Mouse (Mus musculus): ENCODE results near the gene Nbea. TPM values are rescaled to one million over a fixed set of nuclear protein-coding genes. Genes with fewer than 3 reads are reported as not detected.
"Not testable (repeated sequence)": the region's sequence is repeated elsewhere in the genome, so short reads cannot be mapped to it uniquely, and the experiment has no call there.

Nbea gene
- polyA plus RNA-seq, 1 experiment from 2014 or later: 7.5 TPM

GRCm38 (mm10) chr3:56018494-56018893 is 165.0 kb downstream of the Nbea start:
- no peaks in the 10 kb centered on the region for H3K4me1 ChIP-seq
- H3K27me3 ChIP-seq (replicated peaks): no peaks in the 10 kb centered on the region
- no peak overlapping the region for H3K4me3 ChIP-seq
- no peak for ATAC-seq (ENCODE audit: extremely low read depth, insufficient number of reproducible peaks, low FRiP score, low TSS enrichment)
- no peak overlapping the region for H3K27ac ChIP-seq (replicated peaks)
- H3K9me3 ChIP-seq: no peaks in the 10 kb centered on the region
- H3K36me3 ChIP-seq: peaks cover 23% of the 10 kb centered on the region
- WGBS: 75% methylated on average over 3 of the region's 3 CpGs
- H3K9ac ChIP-seq: no peak overlapping the region
- H3K4me2 ChIP-seq: no peak overlapping the region

GRCm38 (mm10) chr3:56011132-56011531 is 172.4 kb downstream of the Nbea start:
- H3K9ac ChIP-seq: no peak overlapping the region
- ATAC-seq (ENCODE audit: extremely low read depth, insufficient number of reproducible peaks, low FRiP score, low TSS enrichment): no peak
- peaks cover 22% of the 10 kb centered on the region for H3K36me3 ChIP-seq
- H3K27ac ChIP-seq (replicated peaks): no peak overlapping the region
- no peaks in the 10 kb centered on the region for H3K9me3 ChIP-seq
- H3K27me3 ChIP-seq (replicated peaks): no peaks in the 10 kb centered on the region
- 77% methylated on average over 3 of the region's 3 CpGs for WGBS
- H3K4me2 ChIP-seq: no peak overlapping the region
- H3K4me3 ChIP-seq: no peak overlapping the region
- H3K4me1 ChIP-seq: no peaks in the 10 kb centered on the region

- Histone ChIP-seq H3K36me3 (peaks cover 34% of the 10 kb centered on the region), H3K9ac (no peak overlapping the region), H3K27ac (replicated peaks) (no peak overlapping the region), H3K4me2 (no peak overlapping the region), H3K27me3 (replicated peaks) (no peaks in the 10 kb centered on the region), H3K4me1 (no peaks in the 10 kb centered on the region), H3K9me3 (no peaks in the 10 kb centered on the region), H3K4me3 (no peak overlapping the region)
- WGBS: 8% methylated on average over 2 of the region's 2 CpGs
- no peak for ATAC-seq (ENCODE audit: extremely low read depth, insufficient number of reproducible peaks, low FRiP score, low TSS enrichment)
Measured at GRCm38 (mm10) chr3:56007991-56008390, 175.5 kb downstream of the Nbea start.

GRCm38 (mm10) chr3:56000259-56000658 is 183.2 kb downstream of the Nbea start:
- 3% methylated on average over 1 of the region's 1 CpGs for WGBS
- Histone ChIP-seq H3K36me3 (peaks cover 20% of the 10 kb centered on the region), H3K4me2 (no peak overlapping the region), H3K4me1 (no peaks in the 10 kb centered on the region), H3K4me3 (no peak overlapping the region), H3K27ac (replicated peaks) (no peak overlapping the region), H3K9ac (no peak overlapping the region), H3K27me3 (replicated peaks) (no peaks in the 10 kb centered on the region), H3K9me3 (no peaks in the 10 kb centered on the region)
- no peak for ATAC-seq (ENCODE audit: extremely low read depth, insufficient number of reproducible peaks, low FRiP score, low TSS enrichment)

GRCm38 (mm10) chr3:55978361-55978760 is 205.1 kb downstream of the Nbea start:
- Histone ChIP-seq H3K4me1 (no peaks in the 10 kb centered on the region), H3K4me3 (no peak overlapping the region), H3K36me3 (peaks cover 33% of the 10 kb centered on the region), H3K9me3 (no peaks in the 10 kb centered on the region), H3K27me3 (replicated peaks) (no peaks in the 10 kb centered on the region), H3K27ac (replicated peaks) (no peak overlapping the region), H3K4me2 (no peak overlapping the region), H3K9ac (no peak overlapping the region)
- WGBS: 91% methylated on average over 2 of the region's 2 CpGs
- no peak for ATAC-seq (ENCODE audit: extremely low read depth, insufficient number of reproducible peaks, low FRiP score, low TSS enrichment)

GRCm38 (mm10) chr3:55976986-55977385 is 206.5 kb downstream of the Nbea start:
- not testable (repeated sequence) for H3K4me2 ChIP-seq; H3K27me3 ChIP-seq (replicated peaks); H3K4me3 ChIP-seq; H3K9ac ChIP-seq; ATAC-seq (ENCODE audit: extremely low read depth, insufficient number of reproducible peaks, low FRiP score, low TSS enrichment); H3K9me3 ChIP-seq; H3K27ac ChIP-seq (replicated peaks); H3K4me1 ChIP-seq
- H3K36me3 ChIP-seq: peaks cover 20% of the 10 kb centered on the region
- WGBS: 90% methylated on average over 14 of the region's 14 CpGs

GRCm38 (mm10) chr3:55965723-55966156 is 217.8 kb downstream of the Nbea start:
- H3K4me1 ChIP-seq: no peaks in the 10 kb centered on the region
- H3K36me3 ChIP-seq: peaks cover 23% of the 10 kb centered on the region
- no peaks in the 10 kb centered on the region for H3K9me3 ChIP-seq
- ATAC-seq (ENCODE audit: extremely low read depth, insufficient number of reproducible peaks, low FRiP score, low TSS enrichment): no peak
- H3K4me2 ChIP-seq: no peak overlapping the region
- H3K27ac ChIP-seq (replicated peaks): no peak overlapping the region
- no peaks in the 10 kb centered on the region for H3K27me3 ChIP-seq (replicated peaks)
- H3K9ac ChIP-seq: no peak overlapping the region
- no peak overlapping the region for H3K4me3 ChIP-seq
- WGBS: 83% methylated on average over 10 of the region's 10 CpGs

- peaks cover 17% of the 10 kb centered on the region for H3K36me3 ChIP-seq
- WGBS: 83% methylated on average over 8 of the region's 8 CpGs
- H3K27me3 ChIP-seq (replicated peaks): no peaks in the 10 kb centered on the region
- H3K9ac ChIP-seq: no peak overlapping the region
- H3K4me2 ChIP-seq: no peak overlapping the region
- no peak overlapping the region for H3K4me3 ChIP-seq
- H3K4me1 ChIP-seq: no peaks in the 10 kb centered on the region
- H3K9me3 ChIP-seq: no peaks in the 10 kb centered on the region
- no peak for ATAC-seq (ENCODE audit: extremely low read depth, insufficient number of reproducible peaks, low FRiP score, low TSS enrichment)
- no peak overlapping the region for H3K27ac ChIP-seq (replicated peaks)
Measured at GRCm38 (mm10) chr3:55963032-55963431, 220.5 kb downstream of the Nbea start.

- no peak overlapping the region for H3K4me2 ChIP-seq
- no peak for ATAC-seq (ENCODE audit: extremely low read depth, insufficient number of reproducible peaks, low FRiP score, low TSS enrichment)
- H3K4me1 ChIP-seq: no peaks in the 10 kb centered on the region
- no peaks in the 10 kb centered on the region for H3K9me3 ChIP-seq
- H3K27ac ChIP-seq (replicated peaks): no peak overlapping the region
- no peak overlapping the region for H3K4me3 ChIP-seq
- H3K9ac ChIP-seq: no peak overlapping the region
- 76% methylated on average over 5 of the region's 5 CpGs for WGBS
- H3K36me3 ChIP-seq: peaks cover 12% of the 10 kb centered on the region
- H3K27me3 ChIP-seq (replicated peaks): no peaks in the 10 kb centered on the region
Measured at GRCm38 (mm10) chr3:55949994-55950393, 233.5 kb downstream of the Nbea start.

- no peak overlapping the region for H3K4me3 ChIP-seq
- H3K27ac ChIP-seq (replicated peaks): no peak overlapping the region
- ATAC-seq (ENCODE audit: extremely low read depth, insufficient number of reproducible peaks, low FRiP score, low TSS enrichment): no peak
- no peaks in the 10 kb centered on the region for H3K4me1 ChIP-seq
- H3K36me3 ChIP-seq: peaks cover 11% of the 10 kb centered on the region; the same call in 1 of the 2 replicates
- 90% methylated on average over 2 of the region's 2 CpGs for WGBS
- H3K9ac ChIP-seq: no peak overlapping the region
- no peaks in the 10 kb centered on the region for H3K9me3 ChIP-seq
- no peak overlapping the region for H3K4me2 ChIP-seq
- no peaks in the 10 kb centered on the region for H3K27me3 ChIP-seq (replicated peaks)
Measured at GRCm38 (mm10) chr3:55949148-55949547, 234.4 kb downstream of the Nbea start.

GRCm38 (mm10) chr3:55927343-55927742 is 256.2 kb downstream of the Nbea start:
- Histone ChIP-seq H3K4me2 (no peak overlapping the region), H3K9ac (no peak overlapping the region), H3K36me3 (peaks cover 25% of the 10 kb centered on the region), H3K4me3 (no peak overlapping the region), H3K27ac (replicated peaks) (no peak overlapping the region), H3K27me3 (replicated peaks) (no peaks in the 10 kb centered on the region), H3K4me1 (no peaks in the 10 kb centered on the region), H3K9me3 (no peaks in the 10 kb centered on the region)
- ATAC-seq (ENCODE audit: extremely low read depth, insufficient number of reproducible peaks, low FRiP score, low TSS enrichment): no peak
- WGBS: 80% methylated on average over 2 of the region's 2 CpGs

GRCm38 (mm10) chr3:55909290-55909689 is 274.2 kb downstream of the Nbea start:
- no peaks in the 10 kb centered on the region for H3K4me1 ChIP-seq
- no peak overlapping the region for H3K27ac ChIP-seq (replicated peaks)
- H3K36me3 ChIP-seq: peaks cover 15% of the 10 kb centered on the region
- H3K9ac ChIP-seq: no peak overlapping the region
- no peaks in the 10 kb centered on the region for H3K9me3 ChIP-seq
- H3K27me3 ChIP-seq (replicated peaks): no peaks in the 10 kb centered on the region
- 64% methylated on average over 1 of the region's 1 CpGs for WGBS
- H3K4me2 ChIP-seq: no peak overlapping the region
- no peak overlapping the region for H3K4me3 ChIP-seq
- ATAC-seq (ENCODE audit: extremely low read depth, insufficient number of reproducible peaks, low FRiP score, low TSS enrichment): no peak
